Mouse (Mus musculus) left cerebral cortex, postnatal 25 days (tissue): ENCODE measurements at regions not wholly inside any gene's neighbourhood (a gene's known extent, or its start where the extent isn't known, plus 50 kb on each side); places are given as distances from the start of the nearest gene placed in this dataset.
"Not testable (repeated sequence)": the region's sequence is repeated elsewhere in the genome, so short reads cannot be mapped to it uniquely, and the experiment has no call there.

Source experiments
- DNase-seq, 2 experiments: peaks; one replicate each; pipeline ENCODE4 v3.0.0; 2022; ENCODE audit warnings: low spot score in 2 of 2, mixed read lengths in 1 of 2
- intact Hi-C: fragments of 180-260 bp; cut with DNase I; formaldehyde crosslinking; loops from one replicate; pipeline ENCODE4 v1.15.1; 2025

DNA sequence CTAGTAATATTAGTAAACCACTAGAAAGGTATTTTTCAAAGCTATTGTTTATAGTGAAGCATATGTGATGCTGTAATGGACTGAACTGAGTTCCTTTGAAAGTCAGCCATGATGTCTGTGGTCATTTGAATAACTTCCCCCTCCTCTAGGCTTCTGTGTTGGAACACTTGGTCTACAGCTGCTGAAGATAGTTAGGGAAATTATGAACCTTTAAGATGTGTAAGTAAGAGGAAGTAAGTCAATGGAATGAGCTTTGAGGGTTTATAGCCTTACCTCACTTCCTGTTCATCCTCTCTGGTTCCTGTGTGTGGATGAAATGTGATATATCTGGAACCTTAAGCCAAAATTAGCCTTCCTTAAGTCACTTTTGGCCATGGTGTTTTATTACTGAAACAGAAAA lies 145.7 kb upstream of the Tmem229a start:
- intact Hi-C loops: no loop called here

DNA sequence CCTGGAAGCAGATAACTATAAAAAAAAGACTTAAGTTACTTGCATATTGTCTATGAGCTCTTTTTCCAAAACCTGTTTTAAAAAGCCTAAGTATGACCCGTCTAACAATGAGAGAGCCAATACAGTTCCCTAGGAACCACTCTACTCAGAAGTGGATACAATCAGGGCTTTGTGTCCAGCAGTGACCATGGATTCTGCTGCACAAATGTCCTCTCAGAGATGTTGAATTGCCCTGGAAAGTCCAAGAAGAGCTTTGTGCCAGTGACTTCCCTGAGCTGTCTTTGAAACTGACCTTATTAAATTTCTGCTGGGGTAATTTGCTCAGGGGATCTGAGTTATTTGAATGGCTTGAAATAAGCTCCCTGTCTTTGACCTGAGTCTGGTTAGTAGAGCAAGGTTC lies 131.1 kb upstream of the Tmem229a start:
- intact Hi-C loops: no loop called here
- peak in 1 of 2 experiments; percentile 29 for DNase-seq

More for the DNA sequence above, 145.7 kb upstream of the Tmem229a start:
- no peak for DNase-seq

DNA sequence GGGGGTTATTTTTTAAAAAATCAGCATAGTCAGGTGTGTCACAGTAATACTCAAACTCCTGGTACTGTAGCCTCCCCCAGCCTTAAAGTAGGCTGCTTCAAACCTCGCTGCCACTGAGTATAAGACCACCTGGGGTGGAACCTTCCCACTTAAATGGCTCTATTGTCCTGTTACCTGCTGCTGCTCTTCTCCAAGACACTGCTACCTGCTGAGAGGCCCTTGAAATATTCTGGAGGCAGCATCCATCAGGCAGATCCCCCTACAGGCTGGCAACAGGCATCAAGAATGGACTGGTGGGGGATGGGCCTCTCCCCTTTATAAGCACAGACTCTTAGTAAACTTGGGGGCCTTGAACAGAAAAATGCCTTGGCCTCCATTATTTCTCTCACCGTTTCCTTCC lies 129.8 kb upstream of the Tmem229a start:
- no peak for DNase-seq
- intact Hi-C loops: no loop called here

DNA sequence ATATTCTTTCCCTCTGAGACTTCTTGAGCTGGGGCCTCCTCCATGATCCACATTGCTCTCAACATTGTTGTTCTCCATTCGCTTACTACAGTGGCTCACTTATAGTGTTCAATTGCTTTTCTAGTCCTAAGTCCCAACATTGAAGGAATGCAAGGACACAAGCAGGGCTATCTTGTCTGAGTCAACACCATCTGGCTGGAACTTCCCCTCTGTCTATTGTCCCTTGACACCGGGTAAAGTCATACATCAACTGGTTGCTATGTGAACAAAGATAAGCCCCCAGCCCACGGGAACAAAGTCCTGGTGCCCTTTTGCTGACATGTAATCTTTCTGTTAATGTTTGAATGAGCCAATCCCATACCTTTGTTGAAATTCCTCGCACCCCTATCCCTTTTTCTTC lies 129.2 kb upstream of the Tmem229a start:
- DNase-seq, intact Hi-C loops: not testable (repeated sequence)

DNA sequence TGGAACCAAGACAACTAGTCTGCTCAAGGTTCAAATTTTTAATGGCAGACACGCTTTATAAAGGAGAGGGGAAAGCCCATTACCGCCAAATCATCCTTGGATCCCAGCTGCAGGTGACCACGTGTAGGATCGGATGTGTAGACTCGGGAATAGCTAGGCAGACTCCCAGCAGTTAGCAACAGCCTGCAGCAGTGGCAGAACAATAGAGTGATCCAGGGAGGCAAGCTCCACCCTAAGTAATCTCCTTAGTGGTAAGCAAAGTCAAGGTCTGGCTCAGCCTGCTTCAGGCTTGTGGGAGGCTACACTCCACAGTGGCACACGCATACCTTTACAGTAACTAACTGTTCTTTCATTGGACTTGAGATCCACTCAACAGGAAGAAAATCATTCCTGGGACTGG lies 109.8 kb upstream of the Tmem229a start:
- no peak for DNase-seq
- intact Hi-C loops: no loop called here

DNA sequence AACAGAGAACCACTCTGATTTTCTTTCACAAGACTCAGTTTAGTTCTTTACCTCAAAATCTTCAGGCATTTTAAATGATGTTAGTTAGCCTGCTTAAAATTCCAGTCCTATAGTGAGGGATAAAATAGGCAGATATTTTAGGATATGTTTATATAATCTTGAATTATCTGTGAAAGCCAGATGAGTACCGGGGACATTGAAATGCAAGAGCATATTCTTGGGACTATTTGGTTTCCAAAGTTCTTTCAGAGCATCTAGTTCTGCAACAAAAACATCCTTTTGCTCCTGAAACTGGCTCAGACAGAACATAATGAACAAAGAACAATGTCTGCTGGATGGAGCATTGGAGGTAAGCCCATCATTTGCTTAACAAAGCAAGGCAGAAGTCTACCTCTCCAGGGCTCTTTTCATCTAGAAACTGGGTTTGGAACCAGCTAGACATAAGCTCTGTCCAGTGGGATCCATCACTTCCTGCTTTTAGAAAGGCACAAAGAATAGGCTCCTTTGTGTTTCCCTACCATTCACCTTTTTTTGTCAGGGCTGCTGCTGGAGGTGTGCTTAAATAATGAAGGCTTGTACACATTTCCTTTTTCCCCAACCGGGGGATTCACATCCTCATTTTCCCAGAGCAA lies 76.9 kb upstream of the Tmem229a start:
- intact Hi-C loops: no loop called here

DNA sequence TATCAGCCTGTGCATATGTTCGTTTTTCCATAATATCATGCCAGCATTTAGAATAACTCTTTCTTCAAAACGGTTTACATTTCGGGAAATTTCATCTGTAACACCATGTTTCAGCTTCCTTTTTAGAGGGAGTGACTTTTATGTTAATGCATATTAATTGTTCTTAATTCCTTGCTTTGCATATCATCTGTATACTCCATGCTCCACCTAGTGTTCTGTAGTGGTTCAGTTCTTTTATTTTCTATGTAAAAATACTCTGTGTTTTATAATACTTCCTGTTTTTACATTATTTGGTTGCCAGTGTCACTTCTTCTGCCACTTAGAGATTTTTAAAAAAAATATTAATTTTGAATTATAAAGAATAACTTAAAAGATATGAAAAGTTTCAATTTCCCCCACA lies 70.9 kb upstream of the Tmem229a start:
- intact Hi-C loops: loop anchor here (2.0 kb wide), 1 partner anchor 304 kb away; no protein-coding TSS in a partner anchor
- DNase-seq: no peak

More for the DNA sequence above, 76.9 kb upstream of the Tmem229a start:
- peak in 1 of 2 experiments; percentile 40 for DNase-seq

DNA sequence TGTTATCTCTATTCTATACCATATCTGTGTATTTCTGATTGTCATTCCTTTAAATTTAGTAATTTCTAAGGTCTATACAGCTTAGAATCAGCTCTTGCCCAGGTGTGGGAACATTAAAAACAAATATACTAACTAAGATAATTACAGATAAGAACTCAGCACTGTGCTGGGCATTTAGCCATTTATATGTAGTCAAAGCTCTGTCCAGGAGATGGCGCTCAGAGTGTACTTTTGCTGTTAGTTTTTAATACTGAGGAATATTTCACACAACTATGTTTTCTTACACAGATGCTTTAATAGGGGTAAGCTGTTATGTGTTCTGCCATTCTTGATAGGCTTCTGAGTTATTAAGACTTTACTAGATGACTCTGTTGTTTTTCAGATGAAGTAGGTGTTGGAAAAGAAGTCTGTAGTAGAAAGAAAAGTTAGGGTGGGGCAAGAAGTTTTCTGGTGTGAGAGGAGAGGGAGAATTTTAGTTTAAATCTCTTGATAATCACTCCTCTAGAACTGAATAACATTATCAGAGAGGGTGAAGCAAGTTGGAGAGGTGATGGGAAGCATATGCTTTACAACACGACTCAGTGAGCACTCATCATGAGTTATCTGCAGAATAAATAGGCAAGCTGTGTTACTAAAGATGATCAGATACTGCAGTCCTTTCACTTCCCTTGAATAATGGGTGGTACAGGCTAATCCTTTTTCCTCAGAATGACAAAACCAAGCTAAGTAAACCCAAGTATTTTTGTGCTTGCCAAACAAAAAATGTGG lies 64.1 kb upstream of the Tmem229a start:
- intact Hi-C loops: loop anchor here (2.0 kb wide), 1 partner anchor 689 kb away; no protein-coding TSS in a partner anchor

DNA sequence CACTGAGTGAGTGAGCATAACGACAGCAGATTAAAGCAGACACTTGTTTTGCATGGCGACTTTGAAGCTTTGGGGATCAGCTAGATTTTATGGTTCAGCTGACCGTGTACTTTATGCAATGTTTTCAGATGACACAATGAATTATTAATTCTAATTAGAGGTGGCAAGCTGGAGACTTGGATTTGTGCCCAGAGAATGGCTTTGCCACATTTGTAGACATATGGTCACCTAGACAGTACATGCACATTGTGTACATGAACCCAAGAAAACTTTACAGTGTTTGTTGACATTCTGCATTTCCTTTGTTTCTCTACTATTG lies 57.1 kb upstream of the Tmem229a start:
- intact Hi-C loops: no loop called here
- no peak for DNase-seq

More for the DNA sequence above, 64.1 kb upstream of the Tmem229a start:
- DNase-seq: peak; percentile 25 to 55

DNA sequence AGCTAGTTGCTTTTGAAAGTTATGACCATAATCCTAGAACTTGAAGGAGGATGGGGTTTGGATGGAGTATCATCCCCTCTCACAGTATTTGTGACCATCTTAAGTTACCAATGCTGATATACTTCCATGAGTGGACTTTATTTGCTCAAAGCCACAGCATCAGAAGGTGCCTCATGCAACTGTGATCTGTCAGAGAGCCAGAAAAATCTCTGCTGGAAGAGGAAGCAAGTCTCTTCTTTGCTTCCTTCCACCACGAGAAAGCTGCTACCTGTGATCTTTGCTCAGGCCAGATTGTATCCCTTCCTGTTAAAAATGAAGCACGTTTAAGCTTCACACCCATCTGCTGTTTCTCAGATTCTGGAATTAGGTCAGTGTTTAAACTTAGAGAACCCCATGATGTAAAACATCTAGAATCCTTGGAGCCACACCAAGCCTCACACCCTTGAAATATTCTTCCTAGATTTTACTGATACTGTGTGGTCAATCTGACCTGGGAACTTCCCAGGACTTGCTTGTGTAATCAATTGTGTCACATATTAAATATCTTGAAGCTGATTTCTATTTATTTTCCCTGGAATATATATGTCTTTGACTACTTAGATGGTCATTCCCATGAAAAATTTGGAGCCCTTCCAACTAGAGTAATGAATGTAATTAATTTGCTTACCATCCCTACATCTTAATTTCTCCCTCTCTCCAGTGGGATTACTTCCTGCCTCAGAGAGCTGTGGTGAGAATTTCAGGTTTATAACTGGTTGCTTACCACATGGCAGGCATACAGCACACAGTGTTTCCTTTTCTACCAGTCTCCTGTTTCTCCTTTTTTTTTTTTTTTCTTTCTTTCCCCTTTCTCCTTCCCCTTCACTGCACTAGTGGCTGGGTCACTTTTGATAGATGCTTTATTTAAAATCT lies 56.5 kb upstream of the Tmem229a start:
- DNase-seq: no peak
- intact Hi-C loops: no loop called here

DNA sequence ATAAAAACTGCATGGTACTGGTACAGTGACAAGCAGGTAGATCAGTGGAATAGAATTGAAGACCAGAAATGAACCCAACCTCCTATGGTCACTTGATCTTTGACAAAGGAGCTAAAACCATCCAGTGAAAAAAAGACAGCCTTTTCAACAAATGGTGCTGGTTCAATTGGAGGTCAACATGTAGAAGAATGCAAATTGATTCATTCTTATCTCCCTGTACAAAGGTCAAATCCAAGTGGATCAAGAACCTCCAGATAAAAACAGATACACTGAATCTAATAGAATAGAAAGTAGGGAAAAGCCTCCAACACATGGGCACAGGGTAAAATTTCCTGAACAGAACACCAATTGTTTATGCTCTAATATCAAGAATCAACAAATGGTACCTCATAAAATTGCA lies 52.8 kb upstream of the Tmem229a start:
- DNase-seq, intact Hi-C loops: not testable (repeated sequence)
